Mouse (Mus musculus): ENCODE results near the gene Gm28047.
"Not testable (repeated sequence)": the region's sequence is repeated elsewhere in the genome, so short reads cannot be mapped to it uniquely, and the experiment has no call there.

The Gm28047 gene

DNA sequence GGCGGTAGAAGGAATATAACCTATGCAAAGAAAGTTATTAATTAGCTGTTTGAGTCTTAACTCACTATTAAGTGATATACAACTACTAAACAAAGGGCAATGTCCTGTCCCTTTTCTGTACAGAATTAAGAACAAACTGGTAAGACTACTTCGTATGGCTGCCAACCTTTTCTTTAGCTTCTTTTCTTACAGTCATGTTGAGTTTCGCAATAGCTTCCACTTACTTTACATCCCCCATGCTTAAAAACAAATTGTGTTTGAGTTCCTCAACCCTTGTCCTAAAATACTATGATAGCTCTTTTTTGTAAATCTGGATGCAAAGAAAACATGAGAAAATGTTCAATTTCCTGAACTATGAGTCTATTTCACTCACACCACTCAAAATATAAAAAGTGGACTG is 1.7 kb downstream of the Gm28047 start:
- in situ Hi-C loops (cut with MboI; ENCODE audit: low pct_unique_long_range_greater_than_20kb in 1 of 2, low sequenced_read_pairs in 2 of 2, unreplicated experiment in 1 of 2): no loop called here

DNA sequence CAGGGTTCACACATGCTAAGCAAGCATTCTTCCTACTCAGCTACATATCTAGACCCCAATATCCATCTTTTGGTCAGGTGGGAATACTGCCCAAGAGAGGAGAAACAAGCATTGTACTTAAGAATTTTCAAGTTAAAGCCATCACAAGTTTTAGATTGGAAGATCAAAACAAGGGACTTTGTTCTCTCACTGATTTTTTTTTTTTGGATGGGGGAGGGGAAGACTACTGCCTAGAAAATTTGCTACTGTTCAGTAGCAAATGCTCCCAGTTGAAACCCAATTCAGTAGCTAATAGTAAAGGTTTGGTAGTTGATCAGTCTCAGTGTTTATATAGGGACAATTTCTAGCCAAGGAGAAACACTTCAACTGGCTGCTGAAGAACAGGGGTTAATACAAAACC is 2.3 kb downstream of the Gm28047 start:
- in situ Hi-C loops (cut with MboI; ENCODE audit: low pct_unique_long_range_greater_than_20kb in 1 of 2, low sequenced_read_pairs in 2 of 2, unreplicated experiment in 1 of 2): no loop called here

DNA sequence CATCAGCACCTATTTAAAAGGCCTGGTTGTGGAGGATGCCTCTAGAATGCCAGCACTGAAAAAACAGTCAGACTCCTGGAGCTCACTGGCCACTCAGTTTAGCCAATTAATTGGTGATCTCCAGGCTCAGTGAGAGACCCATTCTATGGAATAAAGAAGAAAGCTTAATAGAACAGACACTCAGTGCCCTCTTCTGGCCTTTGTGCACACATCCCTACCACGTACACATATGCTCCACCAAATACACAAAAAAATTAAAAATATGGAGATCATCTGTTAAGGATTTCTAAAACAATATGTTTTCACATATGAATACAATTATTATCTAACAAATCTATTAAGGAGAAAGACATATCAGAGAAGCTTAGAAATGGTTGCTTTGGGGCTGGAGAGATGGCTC is 4.1 kb downstream of the Gm28047 start:
- in situ Hi-C loops (cut with MboI; ENCODE audit: low pct_unique_long_range_greater_than_20kb in 1 of 2, low sequenced_read_pairs in 2 of 2, unreplicated experiment in 1 of 2): no loop called here

DNA sequence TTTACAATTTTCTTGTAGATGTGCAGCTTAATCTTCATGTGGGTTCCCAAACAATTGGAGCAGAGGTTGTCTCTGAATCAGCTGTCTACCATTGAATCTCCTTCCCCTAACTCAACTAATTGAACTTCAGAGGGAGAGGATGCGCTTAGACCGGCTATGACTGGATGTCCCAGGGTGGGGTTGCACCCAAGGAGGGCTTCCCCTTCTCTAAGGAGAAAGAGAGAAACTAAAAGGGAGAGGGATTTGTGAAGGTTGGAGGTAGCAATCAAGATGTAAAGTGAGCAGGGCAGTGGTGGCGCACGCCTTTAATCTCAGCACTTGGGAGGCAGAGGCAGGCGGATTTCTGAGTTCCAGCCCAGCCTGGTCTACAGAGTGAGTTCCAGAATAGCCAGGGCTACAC is 5.4 kb downstream of the Gm28047 start:
- in situ Hi-C loops (cut with MboI; ENCODE audit: low pct_unique_long_range_greater_than_20kb in 1 of 2, low sequenced_read_pairs in 2 of 2, unreplicated experiment in 1 of 2): no loop called here

DNA sequence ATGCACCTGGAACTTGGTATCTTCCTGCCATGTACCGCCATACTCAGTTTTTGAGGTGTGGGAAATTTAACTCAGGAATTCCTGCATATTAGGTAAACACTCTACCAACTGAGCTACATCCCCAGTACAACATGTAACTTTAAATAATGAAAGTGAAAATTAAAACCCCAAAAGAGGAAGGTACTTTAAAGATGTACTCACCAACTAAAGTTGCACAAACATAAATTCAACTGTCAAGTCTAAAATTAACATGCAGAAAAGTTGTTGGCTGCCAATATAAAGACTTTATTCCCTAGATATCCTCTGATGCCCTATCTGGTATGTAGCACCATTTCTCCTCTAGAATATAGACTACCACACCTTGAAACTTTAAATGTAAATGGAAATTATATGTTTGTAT is 7.2 kb downstream of the Gm28047 start:
- in situ Hi-C loops (cut with MboI; ENCODE audit: low pct_unique_long_range_greater_than_20kb in 1 of 2, low sequenced_read_pairs in 2 of 2, unreplicated experiment in 1 of 2): no loop called here

DNA sequence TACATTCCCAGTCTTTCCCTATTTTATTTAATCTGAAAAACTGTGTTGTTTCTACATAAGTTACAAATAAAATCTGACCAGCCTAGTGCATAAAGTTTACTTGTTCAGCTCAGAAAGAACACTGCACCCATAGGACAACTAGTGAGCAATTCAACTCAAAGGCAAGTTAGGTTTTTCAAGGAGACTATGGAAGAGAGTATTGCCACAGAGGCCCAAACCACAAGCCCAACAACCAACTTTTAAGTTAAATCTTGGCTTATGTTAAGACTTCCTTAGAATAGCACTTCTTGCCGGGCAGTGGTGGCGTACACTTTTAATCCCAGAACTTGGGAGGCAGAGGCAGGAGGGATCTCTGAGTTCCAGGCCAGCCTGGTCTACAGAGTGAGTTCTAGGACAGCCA is 8.7 kb downstream of the Gm28047 start:
- in situ Hi-C loops (cut with MboI; ENCODE audit: low pct_unique_long_range_greater_than_20kb in 1 of 2, low sequenced_read_pairs in 2 of 2, unreplicated experiment in 1 of 2): no loop called here

DNA sequence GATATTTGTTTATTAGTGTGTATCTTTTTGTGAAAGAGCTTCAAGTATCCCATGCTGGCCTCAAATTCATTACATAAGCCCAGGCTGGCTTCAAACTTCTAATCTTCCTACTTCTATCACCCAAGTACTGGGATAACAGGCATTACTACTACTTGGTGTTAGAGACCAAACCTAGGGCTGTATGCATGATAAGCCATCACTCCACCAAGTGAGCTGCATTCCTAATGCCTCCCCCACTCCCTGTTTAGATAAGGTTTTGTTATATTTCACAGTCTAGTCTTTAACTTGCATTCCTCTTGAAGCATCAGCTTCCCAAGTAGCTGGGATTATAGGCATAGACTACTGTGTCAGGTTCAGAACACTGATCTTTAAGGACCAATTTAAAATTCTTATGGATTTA is 10.6 kb downstream of the Gm28047 start:
- in situ Hi-C loops (cut with MboI; ENCODE audit: low pct_unique_long_range_greater_than_20kb in 1 of 2, low sequenced_read_pairs in 2 of 2, unreplicated experiment in 1 of 2): no loop called here

DNA sequence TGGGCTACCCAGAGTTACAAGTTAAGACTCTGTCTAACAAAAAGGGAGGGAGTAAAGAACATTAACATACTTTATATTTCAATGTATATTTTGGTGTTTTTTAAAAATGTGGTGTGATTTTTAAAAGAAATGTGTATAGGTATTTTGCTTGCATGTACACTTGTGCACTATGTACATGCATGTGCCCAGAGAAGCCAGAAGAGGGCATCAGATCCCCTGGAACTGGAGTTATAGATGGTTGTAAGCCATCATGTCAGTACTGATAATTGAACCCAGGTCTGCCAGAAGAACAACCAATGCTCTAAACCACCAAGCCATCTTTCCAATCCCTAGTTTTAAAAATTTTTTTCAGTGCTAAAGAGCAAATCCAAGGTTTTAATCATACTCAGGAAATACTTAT is 11.9 kb downstream of the Gm28047 start:
- in situ Hi-C loops (cut with MboI; ENCODE audit: low pct_unique_long_range_greater_than_20kb in 1 of 2, low sequenced_read_pairs in 2 of 2, unreplicated experiment in 1 of 2): no loop called here

DNA sequence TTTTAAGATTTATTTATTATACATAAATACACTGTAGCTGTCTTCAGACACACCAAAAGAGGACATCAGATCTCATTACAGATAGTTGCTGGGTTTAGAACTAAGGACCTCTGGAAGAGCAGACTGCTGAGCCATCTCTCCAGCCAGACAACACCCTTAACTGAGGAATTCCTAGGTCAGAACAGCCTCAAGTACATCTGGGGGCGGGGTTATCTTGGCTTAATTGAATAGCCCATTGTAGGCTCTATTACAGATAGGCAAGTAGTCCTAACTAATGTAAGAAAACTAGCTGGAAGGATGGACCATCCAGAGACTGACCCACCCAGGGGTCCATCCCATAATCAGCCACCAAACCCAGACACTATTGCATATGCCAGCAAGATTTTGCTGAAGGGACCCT is 16.3 kb downstream of the Gm28047 start:
- in situ Hi-C loops (cut with MboI; ENCODE audit: low pct_unique_long_range_greater_than_20kb in 1 of 2, low sequenced_read_pairs in 2 of 2, unreplicated experiment in 1 of 2): not testable (repeated sequence)

DNA sequence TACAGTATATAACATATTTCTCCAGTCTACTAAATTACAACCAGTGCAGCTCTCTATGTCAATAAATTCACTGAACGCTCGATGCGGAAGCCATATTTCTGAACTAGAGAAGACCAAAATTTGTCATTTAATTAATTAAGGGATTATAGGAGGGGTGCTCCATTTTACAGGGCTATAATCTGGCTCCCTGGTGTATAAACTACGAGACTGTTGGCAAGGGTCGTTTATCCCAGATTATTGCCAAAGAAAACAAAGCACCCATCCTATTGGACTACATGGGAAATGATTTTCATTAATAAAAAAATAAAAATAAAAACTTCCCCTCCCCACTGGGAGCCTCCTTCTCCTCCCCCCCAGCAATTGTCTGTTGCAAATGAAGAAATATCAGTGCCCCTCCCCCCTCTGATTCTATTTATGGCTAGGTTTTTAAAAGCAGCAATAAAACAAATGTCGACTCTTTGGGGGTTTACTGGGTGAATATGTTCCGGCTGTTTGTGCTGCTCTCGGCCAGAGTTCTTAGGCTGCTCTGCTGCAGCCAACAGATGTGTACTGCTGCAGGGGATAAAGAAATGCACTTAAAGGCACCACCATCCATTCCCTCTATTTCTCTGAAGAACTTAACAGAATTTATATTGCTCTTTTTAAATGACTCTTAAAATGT is 30.7 kb downstream of the Gm28047 start:
- in situ Hi-C loops (cut with MboI; ENCODE audit: low pct_unique_long_range_greater_than_20kb in 1 of 2, low sequenced_read_pairs in 2 of 2, unreplicated experiment in 1 of 2): no loop called here

DNA sequence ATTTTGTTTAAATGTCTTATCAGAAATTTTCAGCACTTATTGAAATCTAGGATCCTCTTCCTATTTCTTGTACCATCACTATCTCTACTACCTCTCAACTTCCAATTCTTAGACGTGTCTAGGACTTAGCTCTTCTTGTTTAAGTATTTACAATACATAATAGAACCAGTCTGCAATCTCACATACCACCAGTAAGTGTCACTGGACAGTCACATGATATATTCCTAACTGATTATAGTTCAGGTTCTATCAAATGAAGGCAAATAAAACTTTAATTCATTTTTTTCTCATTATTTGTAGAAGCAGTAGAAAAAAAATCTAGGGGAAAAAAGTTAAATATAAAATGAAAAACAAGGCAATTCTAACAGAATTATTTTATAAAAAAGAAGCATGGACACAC is 32.2 kb downstream of the Gm28047 start:
- in situ Hi-C loops (cut with MboI; ENCODE audit: low pct_unique_long_range_greater_than_20kb in 1 of 2, low sequenced_read_pairs in 2 of 2, unreplicated experiment in 1 of 2): no loop called here

DNA sequence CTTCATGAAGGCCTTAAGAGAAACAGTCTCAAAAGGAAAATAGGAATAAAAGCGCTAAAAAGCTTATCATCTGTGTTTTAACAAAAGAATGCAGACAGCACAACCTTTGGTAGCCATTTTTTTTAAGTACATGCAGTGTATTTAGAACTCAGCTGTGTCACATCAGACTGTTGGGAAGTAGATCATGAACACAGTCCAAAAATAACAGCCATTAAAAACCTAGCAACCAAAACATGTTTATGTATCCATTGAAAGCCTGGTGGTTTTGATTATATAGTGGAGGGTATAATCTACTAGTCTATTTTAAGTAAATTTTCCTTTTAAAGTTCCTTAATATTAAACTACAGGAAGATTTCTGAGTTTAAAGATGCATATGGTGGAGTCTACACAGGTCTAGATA is 34.3 kb downstream of the Gm28047 start:
- in situ Hi-C loops (cut with MboI; ENCODE audit: low pct_unique_long_range_greater_than_20kb in 1 of 2, low sequenced_read_pairs in 2 of 2, unreplicated experiment in 1 of 2): no loop called here

DNA sequence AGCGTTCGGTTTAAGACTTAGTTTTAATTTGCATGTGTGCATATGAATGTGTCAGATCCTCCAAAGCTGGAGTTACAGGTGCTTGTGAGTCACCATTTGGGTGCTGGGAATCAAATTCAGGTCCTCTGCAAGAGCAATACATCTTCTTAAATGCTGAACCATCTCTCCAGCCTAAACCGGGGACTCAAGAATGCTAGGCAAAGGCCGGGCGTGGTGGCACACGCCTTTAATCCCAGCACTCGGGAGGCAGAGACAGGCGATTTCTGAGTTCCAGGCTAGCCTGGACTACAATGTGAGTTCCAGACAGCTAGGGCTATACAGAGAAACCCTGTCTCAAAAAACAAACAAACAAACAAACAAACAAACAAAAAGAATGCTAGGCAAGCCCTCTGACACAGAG is 35.0 kb downstream of the Gm28047 start:
- in situ Hi-C loops (cut with MboI; ENCODE audit: low pct_unique_long_range_greater_than_20kb in 1 of 2, low sequenced_read_pairs in 2 of 2, unreplicated experiment in 1 of 2): no loop called here

DNA sequence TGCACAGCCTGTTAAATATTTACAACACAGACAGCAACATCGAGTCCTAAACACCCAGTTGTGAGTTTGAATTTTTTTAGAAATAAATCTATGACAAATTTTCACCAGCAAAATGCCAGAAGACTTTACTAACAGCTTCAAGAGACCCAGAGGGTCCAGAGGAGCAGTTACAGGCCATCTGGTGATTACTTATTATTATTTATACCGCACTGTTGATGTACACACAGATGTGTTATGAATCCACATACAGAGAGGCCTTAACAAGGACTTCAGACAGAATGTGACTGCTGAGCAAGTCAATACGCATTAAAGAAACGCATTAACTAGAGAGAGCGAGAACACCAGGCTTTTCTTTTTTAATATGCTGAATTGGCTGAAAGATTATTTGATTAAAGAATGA is 39.4 kb downstream of the Gm28047 start:
- in situ Hi-C loops (cut with MboI; ENCODE audit: low pct_unique_long_range_greater_than_20kb in 1 of 2, low sequenced_read_pairs in 2 of 2, unreplicated experiment in 1 of 2): no loop called here

DNA sequence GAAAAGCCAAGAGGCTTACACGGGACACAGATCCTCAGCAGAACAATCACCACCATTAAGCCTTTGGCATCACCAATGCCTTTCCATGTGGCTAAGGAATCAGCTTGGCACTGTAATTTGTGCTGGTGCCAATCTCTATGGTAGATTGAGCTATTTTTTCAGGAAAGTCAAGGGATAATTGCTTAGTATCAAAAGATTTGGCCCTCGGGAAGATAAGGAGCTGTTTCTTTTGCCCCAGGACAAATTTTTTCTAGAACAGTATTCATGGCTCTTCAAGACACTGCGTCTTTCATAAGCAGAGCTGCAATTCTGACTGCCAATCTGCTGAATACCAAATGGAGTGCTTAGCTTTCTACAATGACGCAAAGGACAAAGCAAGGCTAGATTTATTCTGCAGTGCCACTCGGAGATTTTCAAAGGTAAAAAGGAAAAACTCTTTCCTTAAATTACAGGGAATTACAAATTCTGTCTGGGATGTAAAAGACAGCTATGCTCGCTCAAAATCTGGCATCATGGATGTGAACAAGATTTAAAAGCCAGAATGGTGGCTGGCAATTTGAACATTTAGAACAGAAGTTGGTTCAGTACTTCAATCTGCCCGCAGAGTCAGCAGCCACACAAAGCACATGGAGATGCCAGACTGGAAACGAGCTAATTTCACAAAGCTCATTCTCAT is 41.0 kb downstream of the Gm28047 start:
- in situ Hi-C loops (cut with MboI; ENCODE audit: low pct_unique_long_range_greater_than_20kb in 1 of 2, low sequenced_read_pairs in 2 of 2, unreplicated experiment in 1 of 2): no loop called here

DNA sequence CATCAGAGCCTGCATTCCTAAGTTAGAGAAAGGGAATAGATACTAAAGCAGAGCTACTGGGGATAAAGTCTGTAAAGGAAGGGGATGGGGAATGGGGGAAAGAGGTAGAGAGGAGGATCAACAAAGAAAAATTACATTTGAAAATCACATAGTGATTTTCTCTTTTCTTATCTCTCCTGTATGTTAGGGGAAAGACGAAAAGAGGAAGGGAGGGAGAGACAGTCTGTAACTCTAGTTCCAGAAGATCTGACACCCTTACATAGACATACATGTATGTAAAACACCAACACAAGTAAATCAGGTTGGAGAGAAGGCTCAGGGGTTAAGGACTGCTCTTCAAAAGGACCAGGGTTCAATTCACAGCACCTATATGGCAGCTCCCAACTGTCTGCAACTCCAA is 43.7 kb downstream of the Gm28047 start:
- in situ Hi-C loops (cut with MboI; ENCODE audit: low pct_unique_long_range_greater_than_20kb in 1 of 2, low sequenced_read_pairs in 2 of 2, unreplicated experiment in 1 of 2): no loop called here

DNA sequence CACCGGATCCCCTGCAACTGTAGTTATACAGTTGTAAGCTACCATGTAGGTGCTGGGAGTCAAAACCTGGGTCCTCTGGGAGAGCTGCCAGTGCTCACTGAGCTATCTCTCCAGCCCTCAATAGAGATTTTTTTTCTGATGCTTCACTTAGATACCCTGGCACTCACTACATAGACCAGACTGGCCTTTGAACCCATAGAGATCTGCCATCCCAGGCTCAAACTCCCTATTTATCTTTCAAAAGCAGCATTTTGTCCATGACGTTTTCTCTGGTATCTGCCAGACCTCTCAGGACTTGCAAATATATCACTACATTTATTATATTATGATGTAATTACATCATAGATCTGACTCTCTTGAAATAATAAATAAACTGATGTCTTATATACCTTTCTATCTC is 46.5 kb downstream of the Gm28047 start:
- in situ Hi-C loops (cut with MboI; ENCODE audit: low pct_unique_long_range_greater_than_20kb in 1 of 2, low sequenced_read_pairs in 2 of 2, unreplicated experiment in 1 of 2): no loop called here

DNA sequence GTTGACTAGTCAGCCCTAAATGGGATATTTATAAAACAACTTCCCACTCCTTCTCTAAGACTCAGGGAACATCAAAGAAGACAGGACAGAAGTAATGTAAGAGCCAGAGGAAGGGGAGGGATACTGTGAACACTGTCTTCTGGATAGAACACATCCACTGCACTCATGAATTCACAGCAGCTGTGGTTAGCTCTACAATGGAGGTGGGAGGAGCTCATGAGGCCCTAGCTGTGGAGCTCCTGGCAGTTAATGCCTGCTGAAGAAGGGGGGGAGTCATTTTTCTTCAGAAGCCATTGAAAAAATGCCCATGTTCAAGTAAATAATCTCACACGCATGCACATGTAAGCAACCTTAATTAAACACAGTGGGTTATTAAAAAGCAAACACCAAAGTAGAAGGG is 47.9 kb downstream of the Gm28047 start:
- in situ Hi-C loops (cut with MboI; ENCODE audit: low pct_unique_long_range_greater_than_20kb in 1 of 2, low sequenced_read_pairs in 2 of 2, unreplicated experiment in 1 of 2): no loop called here

DNA sequence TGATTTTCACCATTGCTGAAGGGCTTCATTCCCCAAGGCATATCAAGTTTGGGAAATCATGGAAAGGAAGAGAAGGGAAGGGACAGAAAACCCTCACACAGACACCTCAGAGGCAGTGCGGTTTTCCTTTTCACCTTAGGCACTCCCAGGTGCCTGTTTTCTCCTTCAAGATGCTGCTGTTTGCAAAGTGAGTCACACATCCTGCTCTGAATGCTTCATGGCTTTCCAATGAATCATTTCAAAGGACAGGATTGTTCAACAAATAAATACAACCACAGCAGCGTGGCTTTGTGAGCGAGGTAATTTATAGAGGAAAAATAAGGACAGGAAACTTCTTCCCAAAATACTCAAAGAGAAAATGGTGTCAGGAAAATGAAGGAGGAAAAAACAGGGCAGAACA is 52.8 kb downstream of the Gm28047 start:
- in situ Hi-C loops (cut with MboI; ENCODE audit: low pct_unique_long_range_greater_than_20kb in 1 of 2, low sequenced_read_pairs in 2 of 2, unreplicated experiment in 1 of 2): no loop called here

DNA sequence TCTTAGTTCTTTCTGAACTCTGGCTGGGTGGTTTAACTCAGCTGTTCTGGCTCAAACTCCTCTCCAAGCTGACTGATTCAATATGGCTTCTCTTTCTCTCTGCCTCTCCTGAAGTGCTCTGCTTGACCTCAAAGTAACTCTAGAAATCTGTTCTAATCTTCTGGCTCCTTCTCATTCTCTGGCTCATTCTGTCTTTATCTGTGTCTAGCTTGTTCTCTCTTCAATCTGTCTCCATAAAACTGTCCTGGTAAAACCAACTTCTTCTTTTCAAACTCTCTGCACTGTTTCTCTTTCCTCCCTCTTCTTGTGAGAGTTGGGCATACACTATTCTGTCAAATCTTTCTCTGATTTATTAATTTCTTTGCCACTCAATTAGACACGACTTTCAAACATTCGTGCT is 57.0 kb downstream of the Gm28047 start:
- in situ Hi-C loops (cut with MboI; ENCODE audit: low pct_unique_long_range_greater_than_20kb in 1 of 2, low sequenced_read_pairs in 2 of 2, unreplicated experiment in 1 of 2): no loop called here

DNA sequence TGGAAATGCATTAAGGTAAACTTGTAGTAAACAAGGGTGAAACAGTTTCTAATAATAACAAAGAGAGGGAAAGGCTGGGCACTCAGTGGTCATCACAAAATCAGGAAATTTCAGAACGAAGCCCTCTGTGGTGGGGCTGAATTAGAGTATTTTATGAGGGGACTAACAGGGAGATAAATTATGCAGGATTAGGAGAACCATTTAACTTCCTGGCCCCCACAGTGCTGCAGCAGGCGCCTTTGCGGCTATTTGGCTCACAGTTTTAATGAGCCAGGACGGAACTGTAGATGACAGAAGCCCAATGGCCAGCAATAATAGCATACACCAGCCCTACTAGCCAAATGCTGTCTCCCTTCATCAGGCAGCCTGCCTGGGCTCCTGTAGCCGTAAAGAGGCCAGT is 61.2 kb downstream of the Gm28047 start:
- in situ Hi-C loops (cut with MboI; ENCODE audit: low pct_unique_long_range_greater_than_20kb in 1 of 2, low sequenced_read_pairs in 2 of 2, unreplicated experiment in 1 of 2): no loop called here
